Mouse (Mus musculus): ENCODE results near the gene Sytl4. TPM values are rescaled to one million over a fixed set of nuclear protein-coding genes. Genes with fewer than 3 reads are reported as not detected.

Sytl4 gene
- polyA plus RNA-seq, 1 experiment, result 0.46 TPM

Other genes starting within 250 kb of the Sytl4 start
- 0.26 and 0.36 TPM in 2 replicates for gene Tnmd, start 130.8 kb downstream of the Sytl4 start, polyA plus RNA-seq (2012; rRNA removed)
- gene Tspan6, start 83.4 kb downstream of the Sytl4 start, polyA plus RNA-seq (2012; rRNA removed), result 19.0 and 20.6 TPM in 2 replicates
- 0.84 and 0.86 TPM in 2 replicates for gene Srpx2, start 73.4 kb downstream of the Sytl4 start, polyA plus RNA-seq (2012; rRNA removed)
- gene Cstf2, start 77.4 kb upstream of the Sytl4 start, polyA plus RNA-seq (2012; rRNA removed), result 93.6 and 115 TPM in 2 replicates
- 2.8 and 3.0 TPM in 2 replicates for gene Xkrx, start 180.3 kb upstream of the Sytl4 start, polyA plus RNA-seq (2012; rRNA removed)
- not detected in 2 replicates for gene Arl13a, start 205.7 kb upstream of the Sytl4 start, polyA plus RNA-seq (2012; rRNA removed)
- gene Nox1, start 240.1 kb upstream of the Sytl4 start, polyA plus RNA-seq (2012; rRNA removed), result 0.16 and 0.29 TPM in 2 replicates

All from frontal cortex, adult 2 months (tissue).